Mouse (Mus musculus): Measurements from ENCODE around the gene Ttc16. TPM values are rescaled to one million over a fixed set of nuclear protein-coding genes. Genes with fewer than 3 reads are reported as not detected.

The Ttc16 gene
- polyA plus RNA-seq, 1 experiment, result 0.14 TPM

DNA sequence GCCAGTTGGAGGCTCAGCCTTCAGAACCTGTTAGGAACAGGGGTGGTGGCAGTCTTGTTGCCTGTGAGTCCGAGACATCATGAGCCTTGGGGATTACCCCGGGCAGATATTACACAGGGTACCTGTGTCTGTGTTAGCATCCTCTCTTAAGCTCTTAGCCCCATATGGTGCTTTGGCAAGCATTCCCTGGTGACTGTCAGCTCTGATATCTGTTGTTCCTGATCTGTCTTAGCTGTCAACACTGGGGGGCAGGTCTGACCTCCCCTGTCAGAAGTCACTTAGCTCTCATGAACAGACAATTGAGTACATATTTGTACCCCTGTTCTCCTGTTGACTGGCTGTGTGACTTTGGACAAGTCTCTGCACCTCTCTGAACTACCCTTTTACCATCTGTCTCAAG lies 16.4 kb downstream of the Ttc16 start:
- Histone ChIP-seq H3K4me3 (ENCODE audit: insufficient read depth, poor library complexity, severe bottlenecking) (no peak overlapping the region), H3ac (ENCODE audit: control insufficient read depth, insufficient read length, low read depth) (no peak overlapping the region), H3K79me2 (ENCODE audit: control insufficient read depth, insufficient read depth) (no peaks in the 10 kb centered on the region), H3K79me3 (ENCODE audit: low read depth) (no peaks in the 10 kb centered on the region), H3K36me3 (ENCODE audit: control insufficient read depth, insufficient read depth) (peaks cover 10% of the 10 kb centered on the region), H3K27me3 (ENCODE audit: control insufficient read depth, insufficient read depth, insufficient read length) (no peaks in the 10 kb centered on the region)
- no peak for TF ChIP-seq MAX (IDR thresholded peaks at IDR 0.05)
- no peak for TF ChIP-seq MYOG (IDR thresholded peaks at IDR 0.05; ENCODE audit: control insufficient read depth, extremely low read depth, insufficient read length)
- no peak for TF ChIP-seq MYOD1 (IDR thresholded peaks at IDR 0.05; ENCODE audit: control insufficient read depth, insufficient read length, low read depth)
- no peak for TF ChIP-seq CTCF (IDR thresholded peaks at IDR 0.05; ENCODE audit: control insufficient read depth, insufficient read depth, insufficient read length)
- no peak for TF ChIP-seq USF1 (IDR thresholded peaks at IDR 0.05; ENCODE audit: low read depth)
- no peak for TF ChIP-seq FOSL1 (IDR thresholded peaks at IDR 0.05; ENCODE audit: insufficient read depth, low read length, poor library complexity, severe bottlenecking)
- TF ChIP-seq CEBPB (IDR thresholded peaks at IDR 0.05; ENCODE audit: low read depth), result no peak

GRCm38 (mm10) chr2:32758503-32758902 lies 16.9 kb downstream of the Ttc16 start:
- Histone ChIP-seq H3K79me3 (ENCODE audit: low read depth) (no peaks in the 10 kb centered on the region), H3ac (ENCODE audit: control insufficient read depth, insufficient read length, low read depth) (no peak overlapping the region), H3K4me3 (ENCODE audit: insufficient read depth, poor library complexity, severe bottlenecking) (no peak overlapping the region), H3K36me3 (ENCODE audit: control insufficient read depth, insufficient read depth) (peaks cover 10% of the 10 kb centered on the region), H3K79me2 (ENCODE audit: control insufficient read depth, insufficient read depth) (no peaks in the 10 kb centered on the region), H3K27me3 (ENCODE audit: control insufficient read depth, insufficient read depth, insufficient read length) (no peaks in the 10 kb centered on the region)
- TF ChIP-seq MYOD1 (IDR thresholded peaks at IDR 0.05; ENCODE audit: control insufficient read depth, insufficient read length, low read depth) (no peak), MAX (IDR thresholded peaks at IDR 0.05) (no peak), MYOG (IDR thresholded peaks at IDR 0.05; ENCODE audit: control insufficient read depth, extremely low read depth, insufficient read length) (no peak), CTCF (IDR thresholded peaks at IDR 0.05; ENCODE audit: control insufficient read depth, insufficient read depth, insufficient read length) (no peak), CEBPB (IDR thresholded peaks at IDR 0.05; ENCODE audit: low read depth) (no peak), FOSL1 (IDR thresholded peaks at IDR 0.05; ENCODE audit: insufficient read depth, low read length, poor library complexity, severe bottlenecking) (no peak), USF1 (IDR thresholded peaks at IDR 0.05; ENCODE audit: low read depth) (no peak)

GRCm38 (mm10) chr2:32757056-32757845 lies 18.2 kb downstream of the Ttc16 start, which contains the start of gene Tor2a:
Tor2a (plus strand) TSS chr2:32757234.
- Histone ChIP-seq H3K79me3 (ENCODE audit: low read depth) (no peaks in the 10 kb centered on the region), H3ac (ENCODE audit: control insufficient read depth, insufficient read length, low read depth) (peak within 1 kb of the TSS; percentile 98), H3K4me3 (ENCODE audit: insufficient read depth, poor library complexity, severe bottlenecking) (peak within 1 kb of the TSS; percentile 55), H3K36me3 (ENCODE audit: control insufficient read depth, insufficient read depth) (peaks cover 10% of the 10 kb centered on the region), H3K27me3 (ENCODE audit: control insufficient read depth, insufficient read depth, insufficient read length) (peaks cover 6% of the 10 kb centered on the region), H3K79me2 (ENCODE audit: control insufficient read depth, insufficient read depth) (no peaks in the 10 kb centered on the region)
- TF ChIP-seq MYOG (IDR thresholded peaks at IDR 0.05; ENCODE audit: control insufficient read depth, extremely low read depth, insufficient read length), result no peak
- no peak for TF ChIP-seq USF1 (IDR thresholded peaks at IDR 0.05; ENCODE audit: low read depth)
- TF ChIP-seq FOSL1 (IDR thresholded peaks at IDR 0.05; ENCODE audit: insufficient read depth, low read length, poor library complexity, severe bottlenecking), result no peak
- TF ChIP-seq MYOD1 (IDR thresholded peaks at IDR 0.05; ENCODE audit: control insufficient read depth, insufficient read length, low read depth), result peak; percentile 33
- TF ChIP-seq CTCF (IDR thresholded peaks at IDR 0.05; ENCODE audit: control insufficient read depth, insufficient read depth, insufficient read length), result peak; percentile 94
- no peak for TF ChIP-seq MAX (IDR thresholded peaks at IDR 0.05)
- TF ChIP-seq CEBPB (IDR thresholded peaks at IDR 0.05; ENCODE audit: low read depth), result no peak

- Histone ChIP-seq H3K79me2 (ENCODE audit: control insufficient read depth, insufficient read depth) (no peaks in the 10 kb centered on the region), H3K4me3 (ENCODE audit: insufficient read depth, poor library complexity, severe bottlenecking) (peak overlapping the region; percentile 55)
These were observed 18.8 kb downstream of the Ttc16 start for GRCm38 (mm10) chr2:32756674-32757055.

DNA sequence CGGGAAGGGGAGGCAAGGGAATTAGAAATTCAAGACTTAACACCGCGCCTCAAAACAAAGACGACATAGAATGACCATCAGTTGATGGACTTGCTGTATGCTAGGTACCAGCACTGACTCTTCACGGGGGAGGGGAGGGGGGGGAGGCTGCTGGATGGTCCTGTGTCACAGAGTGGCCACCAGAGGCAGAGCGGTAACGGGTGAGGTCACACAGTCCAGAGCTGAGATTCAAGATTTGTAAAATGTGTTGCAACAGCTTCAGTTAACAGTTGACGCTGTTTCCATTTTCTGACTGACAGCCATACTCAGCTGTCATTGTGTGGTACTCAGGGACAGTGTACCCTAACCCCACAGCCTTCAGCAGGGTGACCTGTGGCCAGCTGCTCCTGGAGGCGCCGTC lies 23.3 kb downstream of the Ttc16 start:
- Histone ChIP-seq H3K36me3 (ENCODE audit: control insufficient read depth, insufficient read depth) (no peaks in the 10 kb centered on the region), H3K4me3 (ENCODE audit: insufficient read depth, poor library complexity, severe bottlenecking) (no peak overlapping the region), H3K79me2 (ENCODE audit: control insufficient read depth, insufficient read depth) (no peaks in the 10 kb centered on the region), H3K27me3 (ENCODE audit: control insufficient read depth, insufficient read depth, insufficient read length) (peaks cover 8% of the 10 kb centered on the region), H3ac (ENCODE audit: control insufficient read depth, insufficient read length, low read depth) (no peak overlapping the region), H3K79me3 (ENCODE audit: low read depth) (no peaks in the 10 kb centered on the region)
- TF ChIP-seq MYOD1 (IDR thresholded peaks at IDR 0.05; ENCODE audit: control insufficient read depth, insufficient read length, low read depth), result no peak
- no peak for TF ChIP-seq USF1 (IDR thresholded peaks at IDR 0.05; ENCODE audit: low read depth)
- TF ChIP-seq FOSL1 (IDR thresholded peaks at IDR 0.05; ENCODE audit: insufficient read depth, low read length, poor library complexity, severe bottlenecking), result no peak

More at GRCm38 (mm10) chr2:32756674-32757055, 18.8 kb downstream of the Ttc16 start:
- Histone ChIP-seq H3ac (ENCODE audit: control insufficient read depth, insufficient read length, low read depth) (no peak overlapping the region), H3K27me3 (ENCODE audit: control insufficient read depth, insufficient read depth, insufficient read length) (peaks cover 6% of the 10 kb centered on the region), H3K79me3 (ENCODE audit: low read depth) (no peaks in the 10 kb centered on the region), H3K36me3 (ENCODE audit: control insufficient read depth, insufficient read depth) (peaks cover 5% of the 10 kb centered on the region)
- no peak for TF ChIP-seq FOSL1 (IDR thresholded peaks at IDR 0.05; ENCODE audit: insufficient read depth, low read length, poor library complexity, severe bottlenecking)
- no peak for TF ChIP-seq USF1 (IDR thresholded peaks at IDR 0.05; ENCODE audit: low read depth)
- TF ChIP-seq CTCF (IDR thresholded peaks at IDR 0.05; ENCODE audit: control insufficient read depth, insufficient read depth, insufficient read length), result no peak

DNA sequence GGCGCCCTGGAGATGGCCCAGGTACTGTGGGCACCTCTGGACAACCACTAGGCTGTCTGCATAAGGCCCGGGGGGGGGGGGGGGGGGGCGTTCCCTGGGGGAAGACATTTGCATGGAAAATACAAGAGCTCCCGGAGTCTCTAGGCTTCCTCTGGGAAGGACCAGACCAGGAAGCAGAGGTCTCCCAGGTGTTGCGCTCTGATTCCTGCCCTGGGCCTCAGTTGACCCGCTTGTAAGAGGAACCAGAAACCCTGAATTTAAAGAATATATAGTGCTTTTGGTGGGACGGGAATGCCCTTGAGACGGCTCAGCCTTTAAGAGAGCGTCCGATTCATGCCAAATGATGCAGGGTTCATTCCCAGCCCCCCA lies 23.8 kb downstream of the Ttc16 start:
- H3K36me3 ChIP-seq (ENCODE audit: control insufficient read depth, insufficient read depth), result no peaks in the 10 kb centered on the region
- no peaks in the 10 kb centered on the region for H3K79me2 ChIP-seq (ENCODE audit: control insufficient read depth, insufficient read depth)
- H3K4me3 ChIP-seq (ENCODE audit: insufficient read depth, poor library complexity, severe bottlenecking), result no peak overlapping the region
- H3K79me3 ChIP-seq (ENCODE audit: low read depth), result no peaks in the 10 kb centered on the region
- H3K27me3 ChIP-seq (ENCODE audit: control insufficient read depth, insufficient read depth, insufficient read length), result peaks cover 14% of the 10 kb centered on the region
- TF ChIP-seq CTCF (IDR thresholded peaks at IDR 0.05; ENCODE audit: control insufficient read depth, insufficient read depth, insufficient read length) (no peak), CEBPB (IDR thresholded peaks at IDR 0.05; ENCODE audit: low read depth) (no peak), MYOD1 (IDR thresholded peaks at IDR 0.05; ENCODE audit: control insufficient read depth, insufficient read length, low read depth) (no peak), FOSL1 (IDR thresholded peaks at IDR 0.05; ENCODE audit: insufficient read depth, low read length, poor library complexity, severe bottlenecking) (no peak), MAX (IDR thresholded peaks at IDR 0.05) (no peak), USF1 (IDR thresholded peaks at IDR 0.05; ENCODE audit: low read depth) (no peak), MYOG (IDR thresholded peaks at IDR 0.05; ENCODE audit: control insufficient read depth, extremely low read depth, insufficient read length) (no peak)
- H3ac ChIP-seq (ENCODE audit: control insufficient read depth, insufficient read length, low read depth), result no peak overlapping the region

Measured in C2C12 (cell line).